Mouse (Mus musculus) myocyte (in vitro differentiated cells): ENCODE results near the gene Ssr3.

Experiments
- CEBPB ChIP-seq: IDR thresholded peaks from 2 replicates; pipeline ENCODE4 v1.6.1; 2011; ENCODE audit warnings: mild to moderate bottlenecking, moderate library complexity; ENCODE audit not compliant: poor library complexity, insufficient read depth, severe bottlenecking
- E2F4 ChIP-seq: IDR thresholded peaks from one replicate; pipeline ENCODE4 v1.6.1; 2011; ENCODE audit warnings: mild to moderate bottlenecking, control low read depth, moderate library complexity; ENCODE audit not compliant: insufficient read depth
- MAX ChIP-seq: IDR thresholded peaks from one replicate; pipeline ENCODE4 v1.6.1; 2011; ENCODE audit warnings: low read depth, mild to moderate bottlenecking, control low read depth
- MYOD1 ChIP-seq, 3 experiments: IDR thresholded peaks; one replicate each; pipeline ENCODE4 v1.6.1; 2011; ENCODE audit warnings: control low read depth in 2 of 3, low read depth in 2 of 3, mild to moderate bottlenecking in 2 of 3, moderate library complexity in 1 of 3; ENCODE audit not compliant: insufficient read length in 2 of 3, control insufficient read depth in 1 of 3
- POLR2A ChIP-seq: IDR thresholded peaks from one replicate; pipeline ENCODE4 v1.6.1; 2011; ENCODE audit warnings: low read depth, mild to moderate bottlenecking, control low read depth, moderate library complexity; ENCODE audit not compliant: insufficient read length
- POLR2AphosphoS2 ChIP-seq: IDR thresholded peaks from one replicate; pipeline ENCODE4 v1.6.1; 2011; ENCODE audit warnings: low read depth, control low read depth; ENCODE audit not compliant: insufficient read length
- TCF12 ChIP-seq: IDR thresholded peaks from one replicate; pipeline ENCODE4 v1.6.1; 2011; ENCODE audit warnings: mild to moderate bottlenecking, control low read depth; ENCODE audit not compliant: poor library complexity, insufficient read depth, severe bottlenecking
- TCF3 ChIP-seq: IDR thresholded peaks from one replicate; pipeline ENCODE4 v1.6.1; 2011; ENCODE audit warnings: low read depth, control low read depth; ENCODE audit not compliant: insufficient read length
- USF1 ChIP-seq: IDR thresholded peaks from one replicate; pipeline ENCODE4 v1.6.1; 2011; ENCODE audit warnings: low read depth, mild to moderate bottlenecking, control low read depth, moderate library complexity

- TF ChIP-seq POLR2AphosphoS2 (no peak), POLR2A (no peak), MYOD1 (IDR thresholded peaks at IDR 0.05; ENCODE audit: control insufficient read depth in 1 of 3, insufficient read length in 2 of 3, low read depth in 2 of 3) (no peak), TCF12 (no peak), USF1 (no peak), CEBPB (no peak), TCF3 (no peak), MAX (no peak), E2F4 (no peak)
Measured at GRCm38 (mm10) chr3:65360163-65360969, 32.1 kb downstream of the Ssr3 start.
